Mouse (Mus musculus): ENCODE measurements at regions not wholly inside any gene's neighbourhood (a gene's known extent, or its start where the extent isn't known, plus 50 kb on each side); places are given as distances from the start of the nearest gene placed in this dataset.
A peak's percentile ranks its signal among the peaks of the same experiment; 100 is the strongest.

GRCm38 (mm10) chr9:56547291-56547977 lies 129.0 kb downstream of the Hmg20a start:
- Histone ChIP-seq H3K27ac (no peak overlapping the region), H3K27me3 (ENCODE audit: insufficient read depth, low read length) (no peaks in the 10 kb centered on the region), H3K4me1 (replicated peaks; ENCODE audit: insufficient read depth, low read length) (no peaks in the 10 kb centered on the region), H3K9me3 (replicated peaks; ENCODE audit: low read length) (no peaks in the 10 kb centered on the region), H3K4me3 (replicated peaks; ENCODE audit: low read depth, low read length) (no peak overlapping the region), H3K9ac (ENCODE audit: low read depth, low read length) (no peak overlapping the region), H3K36me3 (ENCODE audit: insufficient read depth, low read length) (no peaks in the 10 kb centered on the region), H3K4me2 (ENCODE audit: low read length) (no peak overlapping the region)
- TF ChIP-seq CTCF (IDR thresholded peaks at IDR 0.05; ENCODE audit: low read depth) = no peak
- ATAC-seq (replicated peaks; ENCODE audit: low FRiP score, low read depth) (no peak), DNase-seq (ENCODE audit: low spot score) (no peak)
- 54% methylated on average over 9 of the region's 9 CpGs for WGBS

- Histone ChIP-seq H3K4me1 (replicated peaks; ENCODE audit: insufficient read depth, low read length) (0 out of 2 replicates have a peak, but pooled peaks cover 3% of the 10 kb centered on the region), H3K27me3 (ENCODE audit: insufficient read depth, low read length) (no peaks in the 10 kb centered on the region), H3K4me2 (ENCODE audit: low read length) (no peak overlapping the region), H3K27ac (no peak overlapping the region), H3K9me3 (replicated peaks; ENCODE audit: low read length) (no peaks in the 10 kb centered on the region), H3K36me3 (ENCODE audit: insufficient read depth, low read length) (no peaks in the 10 kb centered on the region), H3K4me3 (replicated peaks; ENCODE audit: low read depth, low read length) (no peak overlapping the region), H3K9ac (ENCODE audit: low read depth, low read length) (no peak overlapping the region)
- TF ChIP-seq CTCF (IDR thresholded peaks at IDR 0.05; ENCODE audit: low read depth) = no peak
- WGBS = 63% methylated on average over 8 of the region's 8 CpGs
- DNase-seq (ENCODE audit: low spot score) (no peak), ATAC-seq (replicated peaks; ENCODE audit: low FRiP score, low read depth) (no peak)
Measured at GRCm38 (mm10) chr9:56549774-56550173, 131.4 kb downstream of the Hmg20a start.

- H3K4me1 ChIP-seq (replicated peaks; ENCODE audit: insufficient read depth, low read length) = 0 out of 2 replicates have a peak, but pooled peaks cover 3% of the 10 kb centered on the region
- H3K27me3 ChIP-seq (ENCODE audit: insufficient read depth, low read length) = no peaks in the 10 kb centered on the region
- H3K36me3 ChIP-seq (ENCODE audit: insufficient read depth, low read length) = no peaks in the 10 kb centered on the region
- H3K4me2 ChIP-seq (ENCODE audit: low read length) = no peak overlapping the region
- H3K9ac ChIP-seq (ENCODE audit: low read depth, low read length) = no peak overlapping the region
- ATAC-seq (replicated peaks; ENCODE audit: low FRiP score, low read depth) (no peak), DNase-seq (ENCODE audit: low spot score) (no peak)
- H3K4me3 ChIP-seq (replicated peaks; ENCODE audit: low read depth, low read length) = no peak overlapping the region
- WGBS = 56% methylated on average over 4 of the region's 4 CpGs
- H3K27ac ChIP-seq = no peak overlapping the region
- no peaks in the 10 kb centered on the region for H3K9me3 ChIP-seq (replicated peaks; ENCODE audit: low read length)
- no peak for TF ChIP-seq CTCF (IDR thresholded peaks at IDR 0.05; ENCODE audit: low read depth)
Measured at GRCm38 (mm10) chr9:56550178-56550577, 131.8 kb downstream of the Hmg20a start.

- ATAC-seq (replicated peaks; ENCODE audit: low FRiP score, low read depth) (no peak), DNase-seq (ENCODE audit: low spot score) (no peak)
- WGBS = 67% methylated on average over 11 of the region's 11 CpGs
- no peaks in the 10 kb centered on the region for H3K36me3 ChIP-seq (ENCODE audit: insufficient read depth, low read length)
- no peak overlapping the region for H3K4me3 ChIP-seq (replicated peaks; ENCODE audit: low read depth, low read length)
- no peak overlapping the region for H3K4me2 ChIP-seq (ENCODE audit: low read length)
- H3K27ac ChIP-seq = no peak overlapping the region
- H3K9ac ChIP-seq (ENCODE audit: low read depth, low read length) = no peak overlapping the region
- 0 out of 2 replicates have a peak, but pooled peaks cover 3% of the 10 kb centered on the region for H3K4me1 ChIP-seq (replicated peaks; ENCODE audit: insufficient read depth, low read length)
- H3K9me3 ChIP-seq (replicated peaks; ENCODE audit: low read length) = no peaks in the 10 kb centered on the region
- no peaks in the 10 kb centered on the region for H3K27me3 ChIP-seq (ENCODE audit: insufficient read depth, low read length)
- TF ChIP-seq CTCF (IDR thresholded peaks at IDR 0.05; ENCODE audit: low read depth) = no peak
Measured at GRCm38 (mm10) chr9:56551376-56552186, 133.2 kb downstream of the Hmg20a start.

- 0 out of 2 replicates have a peak, but pooled peaks cover 3% of the 10 kb centered on the region for H3K4me1 ChIP-seq (replicated peaks; ENCODE audit: insufficient read depth, low read length)
- WGBS = 79% methylated on average over 6 of the region's 6 CpGs
- no peak for ATAC-seq (replicated peaks; ENCODE audit: low FRiP score, low read depth)
- H3K27ac ChIP-seq = 0 out of 2 replicates have a peak overlapping the region, but pooled peaks have one; percentile 15
- H3K36me3 ChIP-seq (ENCODE audit: insufficient read depth, low read length) = no peaks in the 10 kb centered on the region
- H3K4me2 ChIP-seq (ENCODE audit: low read length) = no peak overlapping the region
- no peaks in the 10 kb centered on the region for H3K27me3 ChIP-seq (ENCODE audit: insufficient read depth, low read length)
- no peak overlapping the region for H3K9ac ChIP-seq (ENCODE audit: low read depth, low read length)
- no peak overlapping the region for H3K4me3 ChIP-seq (replicated peaks; ENCODE audit: low read depth, low read length)
- DNase-seq (ENCODE audit: low spot score) = no peak
- TF ChIP-seq CTCF (IDR thresholded peaks at IDR 0.05; ENCODE audit: low read depth) = no peak
- no peaks in the 10 kb centered on the region for H3K9me3 ChIP-seq (replicated peaks; ENCODE audit: low read length)
Measured at GRCm38 (mm10) chr9:56552187-56552686, 133.8 kb downstream of the Hmg20a start.

- peak; percentile 97 for TF ChIP-seq CTCF (IDR thresholded peaks at IDR 0.05; ENCODE audit: low read depth)
- no peaks in the 10 kb centered on the region for H3K36me3 ChIP-seq (ENCODE audit: insufficient read depth, low read length)
- ATAC-seq (replicated peaks; ENCODE audit: low FRiP score, low read depth) = peak; percentile 81
- DNase-seq (ENCODE audit: low spot score) = peak; percentile 90
- H3K4me2 ChIP-seq (ENCODE audit: low read length) = no peak overlapping the region
- WGBS = 20% methylated on average over 1 of the region's 1 CpGs
- H3K9me3 ChIP-seq (replicated peaks; ENCODE audit: low read length) = no peaks in the 10 kb centered on the region
- no peak overlapping the region for H3K9ac ChIP-seq (ENCODE audit: low read depth, low read length)
- H3K4me1 ChIP-seq (replicated peaks; ENCODE audit: insufficient read depth, low read length) = 0 out of 2 replicates have a peak, but pooled peaks cover 3% of the 10 kb centered on the region
- no peak overlapping the region for H3K4me3 ChIP-seq (replicated peaks; ENCODE audit: low read depth, low read length)
- no peak overlapping the region for H3K27ac ChIP-seq
- no peaks in the 10 kb centered on the region for H3K27me3 ChIP-seq (ENCODE audit: insufficient read depth, low read length)
Measured at GRCm38 (mm10) chr9:56552766-56553165, 134.4 kb downstream of the Hmg20a start.
